Mouse (Mus musculus): ENCODE data around the gene Ccdc30.

GRCm38 (mm10) chr4:119450436-119450835 is 35.1 kb upstream of the Ccdc30 start:
- TF ChIP-seq CTCF (IDR thresholded peaks at IDR 0.05; ENCODE audit: control insufficient read depth, insufficient read depth, insufficient replicate concordance, low read depth, low read length) (no peak), POLR2A (IDR thresholded peaks at IDR 0.05; ENCODE audit: control insufficient read depth, low read depth, low read length) (no peak)
